In the genomic region with DNA sequence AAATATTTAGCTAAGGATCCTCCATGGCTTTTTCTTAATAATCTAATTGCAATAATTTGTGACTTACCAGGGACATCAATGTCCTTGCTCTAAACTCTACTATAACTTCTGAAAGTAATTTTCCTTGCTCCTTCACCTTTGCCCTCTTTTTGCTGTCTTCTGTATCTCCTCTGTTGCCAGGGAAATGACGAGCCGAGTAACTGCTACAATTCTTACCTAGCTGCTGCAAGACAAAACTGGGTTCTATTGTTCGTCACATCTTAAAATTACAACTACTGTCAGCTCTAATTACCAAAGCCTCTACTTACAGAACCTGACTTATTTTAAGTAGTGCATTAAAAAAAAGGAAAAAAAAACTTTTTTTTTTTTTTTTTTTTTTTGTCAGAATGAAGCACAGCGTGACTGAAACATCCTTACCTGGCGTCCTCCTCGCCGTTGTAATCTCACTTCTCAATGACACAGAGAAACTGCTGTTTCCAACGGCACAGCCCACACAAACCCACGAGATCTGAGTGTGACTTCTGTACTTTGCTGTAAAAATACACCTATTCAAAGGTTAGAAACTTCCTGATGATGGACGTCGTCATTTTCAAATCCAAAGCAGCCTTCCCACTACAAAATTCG, we compare ENCODE assay signal across 26 mouse cellular contexts.
A peak's percentile ranks its signal among the peaks of the same experiment; 100 is the strongest.
DNase-seq lines count a peak whose midpoint lies in the region; ATAC-seq and TF ChIP-seq lines count a peak whose summit lies in the region.
"Had no signal": no experiment of that assay in that cellular context is flagged by ENCODE, and none has a peak within 500 bp of the region (broad histone marks: within the 10 kb centered on the region; RNA-seq: fewer than 3 reads in every experiment).

No protein-coding gene starts in this region.

- peak; percentile 53 for DNase-seq in embryonic facial prominence, embryonic 11.5 days (ENCODE audit: low spot score)
- no peak for DNase-seq in embryonic facial prominence, embryonic 10.5 days (ENCODE audit: low spot score)
- no peak for DNase-seq in layer of hippocampus, adult 2 months (ENCODE audit: low spot score in 2 of 2)
- DNase-seq in layer of hippocampus, adult 9-10 months (ENCODE audit: low spot score): no peak
- peak; percentile 32 to 37 for DNase-seq in right cerebral cortex, adult 2 months (ENCODE audit: low spot score in 2 of 2)
- no peak for DNase-seq in right cerebral cortex, postnatal 14 days
- peak; percentile 5 to 18 for DNase-seq in right cerebral cortex, postnatal 36 days (ENCODE audit: low spot score in 2 of 2)
- no peak for DNase-seq in adrenal gland, adult 18-20 months (ENCODE audit: low spot score in 2 of 2)
- DNase-seq: adrenal gland, postnatal 14 days; cerebellum, adult 11-12 months; cerebellum, postnatal 14 days; gastrocnemius, adult 2 months; kidney, postnatal 25 days; liver, embryonic 13.5 days; lung, adult 2 months; lung, postnatal 14 days; thymus, postnatal 25 days had no signal

- no peak overlapping the region for H3K4me2 ChIP-seq in embryonic facial prominence, embryonic 11.5 days (ENCODE audit: low read depth, low read length)
- H3K4me2 ChIP-seq: embryonic facial prominence, embryonic 12.5 days; forebrain, embryonic 15.5 days; liver, embryonic 13.5 days; midbrain, embryonic 12.5 days; neural tube, embryonic 15.5 days; stomach, embryonic 15.5 days had no signal

- no peak overlapping the region for H3K27ac ChIP-seq in embryonic facial prominence, embryonic 11.5 days (replicated peaks; ENCODE audit: low read depth, low read length)
- H3K27ac ChIP-seq in embryonic facial prominence, embryonic 10.5 days (replicated peaks): no peak overlapping the region
- H3K27ac ChIP-seq in layer of hippocampus, adult 2 months: peak overlapping the region; percentile 11; the same call in 1 of the 2 replicates
- H3K27ac ChIP-seq: embryonic facial prominence, embryonic 12.5 days; forebrain, embryonic 15.5 days; gastrocnemius, adult 2 months; heart, embryonic 10.5 days; hindbrain, embryonic 10.5 days; liver, embryonic 13.5 days; midbrain, embryonic 12.5 days; neural tube, embryonic 15.5 days; stomach, embryonic 15.5 days had no signal

- H3K4me3 ChIP-seq in embryonic facial prominence, embryonic 11.5 days (ENCODE audit: low read depth, low read length): no peak overlapping the region
- H3K4me3 ChIP-seq in embryonic facial prominence, embryonic 10.5 days: no peak overlapping the region
- H3K4me3 ChIP-seq in layer of hippocampus, adult 2 months: no peak overlapping the region
- H3K4me3 ChIP-seq: embryonic facial prominence, embryonic 12.5 days; erythroblast, embryonic 14.5 days; forebrain, embryonic 15.5 days; gastrocnemius, adult 2 months; heart, embryonic 10.5 days; hindbrain, embryonic 10.5 days; liver, embryonic 13.5 days; midbrain, embryonic 12.5 days; neural tube, embryonic 15.5 days; stomach, embryonic 15.5 days had no signal

- H3K9ac ChIP-seq in embryonic facial prominence, embryonic 11.5 days (replicated peaks; ENCODE audit: low read length): no peak overlapping the region
- H3K9ac ChIP-seq: embryonic facial prominence, embryonic 12.5 days; forebrain, embryonic 15.5 days; liver, embryonic 13.5 days; midbrain, embryonic 12.5 days; neural tube, embryonic 15.5 days; stomach, embryonic 15.5 days had no signal

- WGBS in embryonic facial prominence, embryonic 11.5 days: 47% methylated on average over 12 of the region's 12 CpGs
- 55% methylated on average over 12 of the region's 12 CpGs for WGBS in embryonic facial prominence, embryonic 10.5 days

- no peak for TF ChIP-seq CTCF in layer of hippocampus, adult 2 months (conservative IDR thresholded peaks at IDR 0.05)

- ATAC-seq in embryonic facial prominence, embryonic 11.5 days (replicated peaks; ENCODE audit: insufficient number of reproducible peaks, low FRiP score, low TSS enrichment, low read depth): no peak
- ATAC-seq: forebrain, embryonic 15.5 days; hindbrain, embryonic 16.5 days had no signal

- H3K27me3 ChIP-seq in embryonic facial prominence, embryonic 11.5 days (ENCODE audit: control insufficient read depth, insufficient read depth, low read length): no peaks in the 10 kb centered on the region
- no peaks in the 10 kb centered on the region for H3K27me3 ChIP-seq in embryonic facial prominence, embryonic 10.5 days (replicated peaks; ENCODE audit: low read depth, poor library complexity, severe bottlenecking)
- H3K27me3 ChIP-seq: embryonic facial prominence, embryonic 12.5 days; forebrain, embryonic 15.5 days; liver, embryonic 13.5 days; midbrain, embryonic 12.5 days; neural tube, embryonic 15.5 days; stomach, embryonic 15.5 days had no signal

- no peaks in the 10 kb centered on the region for H3K36me3 ChIP-seq in embryonic facial prominence, embryonic 11.5 days (replicated peaks; ENCODE audit: control insufficient read depth, insufficient read depth, low read depth, low read length)
- no peaks in the 10 kb centered on the region for H3K36me3 ChIP-seq in embryonic facial prominence, embryonic 10.5 days (replicated peaks)
- H3K36me3 ChIP-seq: embryonic facial prominence, embryonic 12.5 days; forebrain, embryonic 15.5 days; heart, embryonic 10.5 days; hindbrain, embryonic 10.5 days; liver, embryonic 13.5 days; midbrain, embryonic 12.5 days; neural tube, embryonic 15.5 days; stomach, embryonic 15.5 days had no signal

- no peaks in the 10 kb centered on the region for H3K4me1 ChIP-seq in embryonic facial prominence, embryonic 11.5 days (ENCODE audit: control insufficient read depth, insufficient read depth, low read length)
- H3K4me1 ChIP-seq in embryonic facial prominence, embryonic 10.5 days: peaks cover 11% of the 10 kb centered on the region
- H3K4me1 ChIP-seq: forebrain, embryonic 15.5 days; heart, embryonic 10.5 days; hindbrain, embryonic 10.5 days; liver, embryonic 13.5 days; midbrain, embryonic 12.5 days; neural tube, embryonic 15.5 days; stomach, embryonic 15.5 days had no signal

- H3K9me3 ChIP-seq in embryonic facial prominence, embryonic 11.5 days (replicated peaks; ENCODE audit: control insufficient read depth, low read length): no peaks in the 10 kb centered on the region
- no peaks in the 10 kb centered on the region for H3K9me3 ChIP-seq in embryonic facial prominence, embryonic 10.5 days
- H3K9me3 ChIP-seq: embryonic facial prominence, embryonic 12.5 days; forebrain, embryonic 15.5 days; heart, embryonic 10.5 days; hindbrain, embryonic 10.5 days; liver, embryonic 13.5 days; midbrain, embryonic 12.5 days; neural tube, embryonic 15.5 days; stomach, embryonic 15.5 days had no signal

Comparison
In these comparisons a context has a peak if more than half of its experiments do, and no peak if none do; other contexts are left out.
1. DNase-seq: peak in embryonic facial prominence, embryonic 11.5 days (single experiment), right cerebral cortex, adult 2 months (2 of 2) and right cerebral cortex, postnatal 36 days (2 of 2); none in embryonic facial prominence, embryonic 10.5 days (single experiment), layer of hippocampus, adult 2 months (0 of 2), layer of hippocampus, adult 9-10 months (single experiment), right cerebral cortex, postnatal 14 days (single experiment) and adrenal gland, adult 18-20 months (0 of 2).